Mouse (Mus musculus) lung, postnatal 0 days (tissue): ENCODE results near the gene Ep300.

Source experiments
- CTCF ChIP-seq: IDR thresholded peaks from 2 replicates; pipeline ENCODE4 v1.5.1; 2016; ENCODE audit warnings: antibody characterized with exemption, mild to moderate bottlenecking
- EP300 ChIP-seq: IDR thresholded peaks from 2 replicates; pipeline ENCODE4 v1.6.1; 2016; ENCODE audit warnings: antibody characterized with exemption, mild to moderate bottlenecking, control low read depth

DNA sequence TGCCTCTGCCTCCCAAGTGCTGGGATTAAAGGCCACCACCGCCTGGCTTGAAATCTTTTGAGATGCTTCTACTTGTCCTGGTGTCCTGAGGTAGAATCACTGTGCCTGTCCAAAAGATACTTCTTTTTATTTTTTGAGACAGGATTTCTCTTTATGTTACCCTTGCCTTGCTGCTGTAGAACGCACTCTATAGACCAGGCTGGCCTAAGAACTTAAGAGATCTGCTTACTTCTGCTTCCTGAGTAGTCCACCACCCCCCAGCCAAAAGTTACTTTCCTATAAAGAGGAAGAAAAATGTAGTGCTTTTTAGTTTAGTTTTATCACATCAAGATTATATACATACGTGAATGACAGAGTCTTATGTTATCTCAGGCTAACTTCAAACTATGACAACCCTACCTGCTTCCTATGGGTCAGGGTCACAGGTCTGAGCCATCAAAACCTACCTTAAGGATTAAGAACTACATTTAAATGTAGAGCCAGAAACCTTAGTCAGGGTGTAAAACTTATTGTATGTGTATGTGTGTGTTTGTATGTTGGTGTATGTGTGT lies 9.1 kb downstream of the Ep300 start:
- no peak for TF ChIP-seq EP300
- no peak for TF ChIP-seq CTCF
